Mouse (Mus musculus) embryo, embryonic 11 days (tissue): ENCODE data around the gene Klf8.
A peak's percentile ranks its signal among the peaks of the same experiment; 100 is the strongest.
"Not testable (repeated sequence)": the region's sequence is repeated elsewhere in the genome, so short reads cannot be mapped to it uniquely, and the experiment has no call there.

ENCODE experiments used
- DNase-seq: peaks from one replicate; pipeline ENCODE4 v3.0.0-alpha.2; 2015

Klf8 gene

DNA sequence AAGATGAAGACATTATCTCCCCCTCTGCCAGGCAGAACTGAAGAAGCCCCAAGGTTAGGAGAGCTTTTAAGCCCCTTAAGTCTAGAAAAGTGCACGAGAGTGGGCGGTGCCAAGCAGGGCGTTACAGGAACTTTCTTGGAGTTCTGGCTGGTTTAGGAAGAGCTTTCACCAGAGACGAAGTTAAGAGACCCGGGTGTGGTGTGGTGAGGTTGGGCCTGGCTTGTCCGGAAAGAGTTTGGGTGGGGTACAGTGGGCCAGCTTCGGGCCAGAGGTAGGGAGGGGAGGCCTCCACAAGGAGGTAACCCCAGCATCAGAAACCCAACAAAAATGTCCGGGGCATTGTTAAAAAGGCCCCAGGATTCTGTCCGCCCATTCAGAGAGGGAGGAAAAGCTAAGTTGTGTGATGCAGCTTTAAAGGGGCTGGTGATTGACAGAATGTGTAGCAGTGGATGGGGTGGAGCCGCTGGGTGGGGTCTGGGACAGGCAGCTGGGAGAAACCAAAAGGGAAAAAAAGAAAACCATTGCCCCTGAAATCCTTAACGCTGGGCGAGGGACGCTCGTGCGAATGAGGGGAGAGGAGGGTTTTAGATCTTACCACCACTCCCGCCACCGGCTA is at the start of gene Klf8:
Gene Klf8 (plus strand): TSS at position 163 of the 616 bp plus-strand sequence.
- DNase-seq = peak; percentile 23

- DNase-seq = not testable (repeated sequence)
Measured at GRCm38 (mm10) chrX:153199185-153199584, 38.1 kb upstream of the Klf8 start.

GRCm38 (mm10) chrX:153211101-153211500 is 26.2 kb upstream of the Klf8 start:
- no peak for DNase-seq

- no peak for DNase-seq
Measured at GRCm38 (mm10) chrX:153231240-153231639, 6.0 kb upstream of the Klf8 start.

DNA sequence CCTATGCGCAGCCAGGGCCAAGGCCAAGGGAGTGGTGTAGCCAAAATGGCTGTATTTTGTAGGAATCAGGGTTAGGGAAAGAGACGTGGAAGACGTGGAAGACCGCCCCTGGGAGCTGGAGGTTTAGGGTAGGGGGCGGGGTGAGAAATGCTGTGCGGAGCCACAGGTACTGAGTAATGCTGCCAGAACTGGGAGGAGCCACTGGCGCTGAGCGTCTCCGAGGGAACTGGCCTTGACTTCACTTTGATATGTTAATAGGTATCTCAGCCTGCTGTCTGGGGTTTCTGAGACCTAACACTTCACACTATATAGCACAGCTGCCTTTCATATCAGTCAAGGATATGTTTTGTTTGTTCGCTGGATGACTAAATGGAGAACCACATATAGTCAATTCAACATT is 4.0 kb upstream of the Klf8 start:
- DNase-seq = peak; percentile 20

GRCm38 (mm10) chrX:153237920-153238504 is 746 bp downstream of the Klf8 start:
- peak; percentile 45 for DNase-seq

DNA sequence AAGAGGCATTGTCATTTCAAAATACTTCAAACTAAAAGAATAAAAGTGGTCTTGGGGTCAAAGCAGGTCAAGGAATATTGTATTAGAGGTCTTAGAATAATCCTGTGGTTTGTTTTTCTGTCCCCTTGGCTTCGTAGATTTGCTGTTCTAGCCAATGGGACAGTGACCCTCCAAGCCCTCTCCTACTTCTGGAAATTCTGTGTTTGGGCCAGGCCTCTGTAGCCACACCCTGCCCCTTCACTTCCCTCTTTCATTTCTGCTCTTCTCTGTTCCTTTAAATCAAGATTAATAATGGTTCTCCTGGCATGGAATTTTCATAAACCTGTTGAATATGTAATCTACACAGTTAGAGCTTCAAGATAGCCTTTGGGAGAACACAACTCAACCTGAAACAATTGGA is 17.0 kb downstream of the Klf8 start:
- no peak for DNase-seq

GRCm38 (mm10) chrX:153255504-153255903 is 18.2 kb downstream of the Klf8 start:
- no peak for DNase-seq

DNA sequence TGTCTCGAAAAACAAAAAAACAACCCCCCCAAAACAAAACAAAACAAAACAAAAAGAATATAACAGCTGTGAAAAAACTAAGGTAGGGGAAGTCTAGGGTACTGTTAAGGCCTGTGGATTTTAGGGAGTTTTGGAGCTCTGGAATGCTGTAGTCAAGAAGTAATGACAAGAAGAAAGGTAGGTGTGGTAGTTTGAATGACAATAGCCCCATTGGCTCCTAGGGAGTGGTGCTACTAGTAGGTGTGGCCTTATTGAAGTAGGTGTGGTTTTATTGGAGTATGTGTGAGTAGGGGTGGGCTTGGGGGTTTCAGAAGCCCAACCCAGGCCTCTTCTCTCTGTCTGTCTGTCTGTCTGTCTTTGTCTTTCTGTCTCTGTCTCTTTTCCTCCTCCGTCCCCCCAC is 44.9 kb downstream of the Klf8 start:
- DNase-seq = no peak

DNA sequence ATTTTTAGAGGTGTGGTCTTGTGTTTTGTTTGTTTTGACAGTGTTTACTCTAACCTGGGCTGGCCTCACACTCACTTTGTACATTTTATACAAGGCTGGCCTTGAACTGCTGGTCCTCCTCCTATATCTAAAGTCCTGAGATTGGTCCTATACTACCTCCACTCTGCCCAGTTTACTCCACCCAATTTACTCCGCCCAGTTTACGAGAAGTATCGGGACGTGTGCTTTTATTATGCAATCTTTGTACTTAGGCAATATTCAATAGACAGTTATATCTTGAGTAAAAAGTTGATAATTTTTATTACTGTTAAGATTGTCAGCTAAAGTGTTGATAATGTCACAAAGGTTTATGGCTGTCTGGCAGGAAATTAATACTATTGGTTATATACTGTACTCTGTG is 74.1 kb downstream of the Klf8 start:
- no peak for DNase-seq

- no peak for DNase-seq
Measured at GRCm38 (mm10) chrX:153323105-153323504, 85.8 kb downstream of the Klf8 start.

- DNase-seq = not testable (repeated sequence)
Measured at GRCm38 (mm10) chrX:153334140-153334539, 96.9 kb downstream of the Klf8 start.

DNA sequence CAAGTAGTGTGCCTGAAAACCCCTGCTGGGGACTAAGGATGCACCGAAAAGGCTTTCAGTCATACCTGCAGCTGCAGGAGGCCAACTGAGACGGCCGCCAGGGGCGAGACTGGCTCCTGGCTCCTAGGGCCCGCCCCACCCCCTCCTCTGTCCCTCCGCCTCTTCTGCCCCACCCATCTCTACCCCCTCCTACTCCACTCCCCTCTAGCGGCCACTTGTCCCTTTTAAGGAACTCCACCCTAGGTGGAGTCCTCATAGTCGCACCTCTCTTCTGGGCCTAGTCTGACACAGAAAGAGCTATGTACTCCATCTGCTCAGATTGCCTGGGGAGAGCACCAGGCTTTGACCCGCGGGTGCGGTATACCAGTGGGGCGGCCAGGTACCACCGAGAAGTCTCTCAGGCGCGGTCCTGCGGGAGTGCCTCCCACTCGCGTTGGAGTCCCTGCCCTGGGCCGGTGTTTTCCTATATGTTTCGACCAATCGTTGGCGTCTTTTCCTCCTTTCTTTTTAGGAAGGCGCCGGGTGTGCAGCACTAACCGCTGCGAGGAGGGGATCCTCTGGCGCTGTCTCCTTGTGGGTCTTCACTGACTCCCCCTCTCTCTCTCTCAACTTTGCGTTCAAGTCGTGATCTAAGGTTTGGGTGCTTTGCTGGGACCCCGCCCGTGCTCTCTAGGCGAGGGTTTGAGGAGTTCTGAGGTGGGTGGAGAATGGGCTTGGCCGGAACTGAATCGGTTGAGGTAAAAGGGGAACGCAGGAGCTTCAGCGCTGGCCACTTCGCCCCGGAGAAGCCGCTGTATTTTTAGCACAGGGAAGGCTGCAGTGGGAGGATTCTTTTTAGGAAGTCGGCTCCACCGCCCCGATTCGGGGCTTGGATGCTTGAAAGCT is 122.3 kb downstream of the Klf8 start:
- DNase-seq = peak; percentile 45

DNA sequence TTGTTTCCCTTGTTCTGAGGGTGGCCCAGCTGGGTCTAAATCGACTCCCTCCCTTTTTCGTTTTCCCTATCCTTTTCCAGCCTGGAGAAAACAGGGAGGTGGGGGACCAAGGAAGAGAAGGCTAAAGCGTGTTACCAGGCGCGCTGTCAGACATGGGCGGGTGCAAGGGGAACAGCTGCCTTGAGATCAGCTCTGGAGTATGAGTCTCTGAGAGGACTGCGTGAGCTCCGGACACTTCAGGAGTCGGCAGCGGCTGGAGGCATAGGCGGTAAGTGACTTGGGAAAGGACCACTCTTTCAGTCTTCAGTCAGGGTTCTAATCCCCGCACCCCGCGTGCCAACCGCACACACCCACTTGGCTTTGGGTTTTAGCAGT is 122.9 kb downstream of the Klf8 start:
- peak; percentile 47 for DNase-seq

DNA sequence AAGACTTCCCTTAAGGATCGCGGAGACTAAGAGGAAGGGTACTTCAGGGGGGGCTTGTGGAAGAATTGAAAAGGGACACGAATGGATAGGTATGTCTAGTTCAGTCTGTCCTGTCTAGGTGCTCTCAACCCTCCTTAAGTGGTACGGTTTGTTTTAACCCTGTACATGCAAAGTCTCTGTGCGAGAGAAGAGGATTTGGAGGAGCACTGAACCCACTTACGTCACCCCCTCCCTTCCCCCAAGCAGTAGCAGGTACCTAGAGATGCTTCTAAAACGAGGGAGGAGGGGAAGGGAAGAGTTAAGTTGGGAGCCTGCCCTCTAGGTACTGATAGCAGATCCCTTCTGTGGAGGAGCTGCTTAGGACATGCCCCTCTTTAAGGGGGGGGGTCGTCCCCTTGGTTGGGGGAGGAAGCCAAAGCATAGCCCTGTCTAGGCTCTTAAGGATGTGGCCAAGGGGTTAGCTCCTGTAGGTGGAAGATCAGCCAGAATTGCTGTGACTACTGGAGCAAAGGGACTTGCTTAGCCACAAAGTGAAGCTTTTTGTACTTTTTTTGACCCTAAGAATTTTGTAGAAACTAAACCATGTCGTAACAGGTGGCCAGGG is 123.5 kb downstream of the Klf8 start:
- DNase-seq = no peak

DNA sequence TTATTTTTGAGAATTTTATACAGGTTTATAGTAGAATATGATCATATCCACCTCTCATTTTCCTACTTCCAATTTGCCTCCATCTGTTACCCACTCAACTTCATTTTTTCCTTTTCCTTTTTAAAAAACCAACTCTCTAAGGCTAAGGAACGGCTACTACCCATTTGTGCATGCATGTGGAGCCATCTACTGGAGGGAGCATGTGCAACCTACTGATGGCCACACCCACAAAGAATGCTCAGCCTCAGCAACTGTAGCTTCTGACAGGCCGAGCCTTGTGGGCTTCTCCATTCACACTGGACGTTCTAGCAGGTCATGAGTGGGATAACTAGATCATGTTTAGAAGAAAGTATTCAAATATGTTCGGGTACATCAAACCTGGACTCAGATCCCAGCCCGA is 129.5 kb downstream of the Klf8 start:
- peak; percentile 56 for DNase-seq

DNA sequence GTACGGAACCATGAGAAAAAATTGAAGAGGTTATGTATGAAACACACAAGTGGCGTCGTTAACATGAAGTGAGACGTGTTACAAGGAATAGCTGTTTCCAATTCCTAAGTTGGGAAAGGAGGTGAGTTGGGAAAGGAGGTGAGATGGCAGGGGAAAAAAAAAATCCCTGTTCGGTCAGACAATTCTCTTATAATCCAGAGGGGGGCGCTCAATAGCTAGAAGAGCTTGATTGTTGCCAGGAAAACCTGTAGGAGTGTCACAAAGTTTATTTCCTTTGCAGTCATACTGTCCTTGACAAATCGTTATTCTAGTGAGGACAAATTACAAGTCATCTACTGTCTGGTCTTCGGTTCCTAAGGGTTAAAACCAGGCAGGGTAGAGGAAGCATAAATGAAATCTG is 132.5 kb downstream of the Klf8 start:
- peak; percentile 11 for DNase-seq

DNA sequence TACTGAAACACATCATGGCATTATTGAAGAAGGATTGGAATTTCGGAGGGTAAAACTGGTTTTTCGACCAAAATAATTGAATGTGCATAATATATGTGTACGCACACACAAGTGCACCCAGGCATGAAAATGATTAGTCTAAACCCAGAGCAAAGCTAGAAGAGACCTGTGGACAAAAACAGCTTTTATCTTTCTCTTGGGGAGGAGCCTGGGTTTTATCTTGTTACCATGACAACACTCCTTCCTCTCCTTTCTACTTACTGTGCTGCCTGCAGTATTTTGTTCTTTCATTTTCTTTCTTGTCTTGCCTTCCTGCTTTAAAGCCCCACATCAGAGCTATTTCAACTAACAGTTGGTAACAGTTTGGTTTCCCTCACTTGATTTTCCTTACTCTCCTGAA is 137.8 kb downstream of the Klf8 start:
- DNase-seq = no peak

- no peak for DNase-seq
Measured at GRCm38 (mm10) chrX:153381753-153382152, 144.5 kb downstream of the Klf8 start.

- DNase-seq = peak; percentile 11
Measured at GRCm38 (mm10) chrX:153389291-153389690, 152.0 kb downstream of the Klf8 start.

DNA sequence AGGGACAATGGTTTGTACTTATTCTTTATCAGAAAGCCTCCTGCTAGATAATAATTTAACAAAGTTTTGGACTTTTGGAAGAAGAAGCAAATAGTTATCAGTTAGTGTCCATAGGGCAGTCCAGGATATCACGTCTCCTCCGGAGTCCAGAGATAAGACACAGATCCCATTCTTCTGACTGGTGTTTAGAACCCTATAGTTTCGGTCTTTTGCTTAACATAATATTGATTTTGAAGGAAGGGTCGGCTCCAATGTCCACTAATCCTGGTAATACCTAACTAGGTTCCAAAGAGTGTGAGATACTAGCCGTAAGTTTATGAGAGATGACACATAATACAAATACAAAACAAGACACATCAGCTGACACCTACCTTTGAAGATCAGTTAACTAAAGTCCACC is 179.8 kb downstream of the Klf8 start:
- DNase-seq = no peak

GRCm38 (mm10) chrX:153433659-153434293 is 196.5 kb downstream of the Klf8 start:
- peak; percentile 66 for DNase-seq

DNA sequence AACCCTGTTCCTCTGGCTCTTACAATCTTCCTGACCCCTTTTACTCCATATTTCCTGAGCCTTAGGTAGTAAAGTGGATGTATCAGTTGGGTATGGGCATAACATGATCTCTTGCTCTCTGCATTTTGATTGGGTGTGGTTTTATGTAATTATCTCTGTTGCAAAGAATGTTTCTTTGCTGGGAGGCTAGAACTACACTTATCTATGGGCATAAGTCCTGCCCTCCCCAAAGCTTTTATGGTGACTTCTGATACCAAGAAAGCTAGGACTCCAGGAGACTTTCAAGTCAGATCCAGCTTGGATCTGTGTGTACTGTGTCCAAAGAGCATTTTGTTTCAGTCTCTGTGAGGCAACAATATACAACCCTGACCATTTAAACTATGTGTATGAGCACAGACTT is 202.3 kb downstream of the Klf8 start:
- DNase-seq = no peak
